In genomic region chr4:3224848-3225247, GRCm38 (mm10) we compare ENCODE assay signal across 12 mouse cellular contexts. TPM values are rescaled to one million over a fixed set of nuclear protein-coding genes. Genes with fewer than 3 reads are reported as not detected.
"Had no signal": no experiment of that assay in that cellular context is flagged by ENCODE, and none has a peak within 500 bp of the region (broad histone marks: within the 10 kb centered on the region; RNA-seq: fewer than 3 reads in every experiment).

No protein-coding gene starts in this region.

RNA-seq across cellular contexts. Expression of gene Vmn1r3, which starts 39.7 kb away (rescaled TPM):
- polyA plus RNA-seq: liver, postnatal 0 days; lung, adult 2 months; lung, embryonic 16.5 days; midbrain, embryonic 10.5 days; midbrain, embryonic 12.5 days; midbrain, embryonic 15.5 days; midbrain, postnatal 0 days; neural tube, embryonic 12.5 days; neural tube, embryonic 14.5 days; spleen, adult 2 months; stomach, embryonic 15.5 days; thymus, postnatal 0 days had no signal

RNA-seq across cellular contexts. Expression of gene Vmn1r2, which starts 57.7 kb away (rescaled TPM):
- polyA plus RNA-seq: liver, postnatal 0 days; lung, adult 2 months; lung, embryonic 16.5 days; midbrain, embryonic 10.5 days; midbrain, embryonic 12.5 days; midbrain, embryonic 15.5 days; midbrain, postnatal 0 days; neural tube, embryonic 12.5 days; neural tube, embryonic 14.5 days; spleen, adult 2 months; stomach, embryonic 15.5 days; thymus, postnatal 0 days had no signal
